Mouse (Mus musculus) C3H10T1/2 (cell line): ENCODE results near the gene Rex2. TPM values are rescaled to one million over a fixed set of nuclear protein-coding genes. Genes with fewer than 3 reads are reported as not detected.

Experiments
- polyA plus RNA-seq, 2 experiments: library from polyadenylated mRNA; unstranded; fragments of >200 nt; fragmentation: generic; extraction: Trizol; gene quantifications; one replicate each; pipeline ENCODE4 v1.2.1; 2012; ENCODE audit warnings: missing spikeins in 2 of 2

The Rex2 gene
- polyA plus RNA-seq = under 1 TPM; 0.01 to 0.07 TPM

GRCm38 (mm10) chr4:147021550-147021949 lies at the start of gene Rex2:
Gene Rex2 (plus strand): TSS chr4:147021850.

Other genes with a start within 250 kb of the Rex2 start
- not detected for gene Gm21411, start 112.3 kb upstream of the Rex2 start, polyA plus RNA-seq
- not detected for gene Zfp989, start 49.9 kb upstream of the Rex2 start, polyA plus RNA-seq
- gene Zfp991, start 110.2 kb downstream of the Rex2 start, polyA plus RNA-seq = under 1 TPM in 1 of 2 experiments, not detected in 1; 0.45 TPM